Mouse (Mus musculus): ENCODE measurements around the gene Egfl7.

DNA sequence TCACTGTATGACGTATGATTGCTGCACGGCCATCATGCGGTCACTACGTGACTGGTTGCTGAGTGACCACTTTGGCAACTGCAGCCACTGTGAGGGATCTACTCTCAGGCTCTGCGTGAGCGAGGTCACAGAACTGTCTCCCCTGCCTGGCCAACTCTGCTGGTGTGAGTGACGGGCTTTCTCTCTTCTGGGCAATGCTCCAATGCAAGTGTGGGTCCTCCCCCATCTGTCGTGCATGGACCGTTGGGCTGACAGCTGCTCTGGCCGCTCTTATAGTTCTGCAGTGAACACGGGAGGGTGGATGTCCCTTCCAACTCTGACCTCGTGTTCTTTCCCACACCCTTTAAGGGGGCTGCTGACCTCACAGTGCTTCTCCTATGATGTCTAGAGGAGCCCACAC lies 6.4 kb upstream of the Egfl7 start:
- no peak for TF ChIP-seq POLR2A (IDR thresholded peaks at IDR 0.05; ENCODE audit: control insufficient read depth, extremely low read depth, insufficient read depth, low read length, poor library complexity)
- no peak for TF ChIP-seq CTCF (IDR thresholded peaks at IDR 0.05; ENCODE audit: borderline replicate concordance, control insufficient read depth, extremely low read depth, insufficient read depth, low read length, poor library complexity)

Data from thymus, adult 2 months (tissue).